Mouse (Mus musculus): ENCODE measurements around the gene Dip2b. TPM values are rescaled to one million over a fixed set of nuclear protein-coding genes. Genes with fewer than 3 reads are reported as not detected.

Gene Dip2b
- polyA plus RNA-seq, 1 experiment from 2014 or later: 16.4 TPM

- Histone ChIP-seq H3K27ac (no peak overlapping the region), H3K4me3 (no peak overlapping the region), H3K36me3 (no peaks in the 10 kb centered on the region), H3K9me3 (replicated peaks) (no peaks in the 10 kb centered on the region), H3K4me1 (peaks cover 13% of the 10 kb centered on the region), H3K27me3 (ENCODE audit: low read depth, poor library complexity, severe bottlenecking) (no peaks in the 10 kb centered on the region)
- no peak for DNase-seq (ENCODE audit: low spot score)
Measured at GRCm38 (mm10) chr15:100101206-100101605, 62.7 kb downstream of the Dip2b start.

- Histone ChIP-seq H3K4me1 (peaks cover 13% of the 10 kb centered on the region), H3K4me3 (no peak overlapping the region), H3K27ac (no peak overlapping the region), H3K9me3 (replicated peaks) (no peaks in the 10 kb centered on the region), H3K27me3 (ENCODE audit: low read depth, poor library complexity, severe bottlenecking) (no peaks in the 10 kb centered on the region), H3K36me3 (no peaks in the 10 kb centered on the region)
- WGBS: 94% methylated on average over 2 of the region's 2 CpGs
- no peak for DNase-seq (ENCODE audit: low spot score)
Measured at GRCm38 (mm10) chr15:100104126-100104525, 65.7 kb downstream of the Dip2b start.

- H3K36me3 ChIP-seq: no peaks in the 10 kb centered on the region
- peaks cover 16% of the 10 kb centered on the region for H3K4me1 ChIP-seq
- no peak overlapping the region for H3K27ac ChIP-seq
- no peaks in the 10 kb centered on the region for H3K9me3 ChIP-seq (replicated peaks)
- no peaks in the 10 kb centered on the region for H3K27me3 ChIP-seq (ENCODE audit: low read depth, poor library complexity, severe bottlenecking)
- DNase-seq (ENCODE audit: low spot score): no peak
- no peak overlapping the region for H3K4me3 ChIP-seq
- WGBS: 95% methylated on average over 18 of the region's 18 CpGs
Measured at GRCm38 (mm10) chr15:100108071-100108782, 69.8 kb downstream of the Dip2b start.

- Histone ChIP-seq H3K36me3 (no peaks in the 10 kb centered on the region), H3K27ac (no peak overlapping the region), H3K4me1 (peaks cover 16% of the 10 kb centered on the region), H3K9me3 (replicated peaks) (no peaks in the 10 kb centered on the region), H3K27me3 (ENCODE audit: low read depth, poor library complexity, severe bottlenecking) (no peaks in the 10 kb centered on the region), H3K4me3 (no peak overlapping the region)
- DNase-seq (ENCODE audit: low spot score): no peak
- WGBS: 83% methylated on average over 3 of the region's 3 CpGs
Measured at GRCm38 (mm10) chr15:100109916-100110315, 71.5 kb downstream of the Dip2b start.

- H3K27me3 ChIP-seq (ENCODE audit: low read depth, poor library complexity, severe bottlenecking): no peaks in the 10 kb centered on the region
- H3K27ac ChIP-seq: no peak overlapping the region; the same call in 1 of the 2 replicates
Measured at GRCm38 (mm10) chr15:100111891-100112290, 73.4 kb downstream of the Dip2b start.

GRCm38 (mm10) chr15:100112309-100112966 is 74.0 kb downstream of the Dip2b start:
- 89% methylated on average over 9 of the region's 9 CpGs for WGBS
- no peaks in the 10 kb centered on the region for H3K27me3 ChIP-seq (ENCODE audit: low read depth, poor library complexity, severe bottlenecking)
- no peak overlapping the region for H3K4me3 ChIP-seq
- H3K4me1 ChIP-seq: peaks cover 16% of the 10 kb centered on the region
- H3K36me3 ChIP-seq: peaks cover 14% of the 10 kb centered on the region
- no peaks in the 10 kb centered on the region for H3K9me3 ChIP-seq (replicated peaks)
- DNase-seq (ENCODE audit: low spot score): no peak
- no peak overlapping the region; the same call in 1 of the 2 replicates for H3K27ac ChIP-seq

More at GRCm38 (mm10) chr15:100111891-100112290, 73.4 kb downstream of the Dip2b start:
- DNase-seq (ENCODE audit: low spot score): no peak
- 81% methylated on average over 9 of the region's 9 CpGs for WGBS
- Histone ChIP-seq H3K9me3 (replicated peaks) (no peaks in the 10 kb centered on the region), H3K36me3 (peaks cover 10% of the 10 kb centered on the region), H3K4me1 (peaks cover 16% of the 10 kb centered on the region), H3K4me3 (no peak overlapping the region)

GRCm38 (mm10) chr15:100113343-100114275 is 75.1 kb downstream of the Dip2b start:
- Histone ChIP-seq H3K9me3 (replicated peaks) (no peaks in the 10 kb centered on the region), H3K27ac (no peak overlapping the region), H3K27me3 (ENCODE audit: low read depth, poor library complexity, severe bottlenecking) (no peaks in the 10 kb centered on the region), H3K36me3 (peaks cover 25% of the 10 kb centered on the region), H3K4me3 (no peak overlapping the region), H3K4me1 (peaks cover 16% of the 10 kb centered on the region)
- DNase-seq (ENCODE audit: low spot score): no peak
- WGBS: 75% methylated on average over 10 of the region's 10 CpGs

- no peak overlapping the region for H3K27ac ChIP-seq
- peaks cover 16% of the 10 kb centered on the region for H3K4me1 ChIP-seq
- peaks cover 30% of the 10 kb centered on the region for H3K36me3 ChIP-seq
- no peaks in the 10 kb centered on the region for H3K9me3 ChIP-seq (replicated peaks)
- no peak for DNase-seq (ENCODE audit: low spot score)
- 92% methylated on average over 3 of the region's 3 CpGs for WGBS
- no peak overlapping the region for H3K4me3 ChIP-seq
- H3K27me3 ChIP-seq (ENCODE audit: low read depth, poor library complexity, severe bottlenecking): no peaks in the 10 kb centered on the region
Measured at GRCm38 (mm10) chr15:100115416-100115815, 77.0 kb downstream of the Dip2b start.

GRCm38 (mm10) chr15:100116325-100116724 is 77.9 kb downstream of the Dip2b start:
- no peak overlapping the region for H3K4me3 ChIP-seq
- 95% methylated on average over 13 of the region's 13 CpGs for WGBS
- no peak for DNase-seq (ENCODE audit: low spot score)
- H3K27me3 ChIP-seq (ENCODE audit: low read depth, poor library complexity, severe bottlenecking): no peaks in the 10 kb centered on the region
- no peaks in the 10 kb centered on the region for H3K9me3 ChIP-seq (replicated peaks)
- H3K27ac ChIP-seq: no peak overlapping the region
- H3K36me3 ChIP-seq: peaks cover 31% of the 10 kb centered on the region
- H3K4me1 ChIP-seq: peaks cover 16% of the 10 kb centered on the region

- H3K9me3 ChIP-seq (replicated peaks): no peaks in the 10 kb centered on the region
- no peaks in the 10 kb centered on the region for H3K27me3 ChIP-seq (ENCODE audit: low read depth, poor library complexity, severe bottlenecking)
- no peak overlapping the region for H3K27ac ChIP-seq
- 86% methylated on average over 6 of the region's 6 CpGs for WGBS
- no peaks in the 10 kb centered on the region for H3K4me1 ChIP-seq
- no peak overlapping the region for H3K4me3 ChIP-seq
- DNase-seq (ENCODE audit: low spot score): no peak
- peaks cover 34% of the 10 kb centered on the region for H3K36me3 ChIP-seq
Measured at GRCm38 (mm10) chr15:100119225-100119788, 80.8 kb downstream of the Dip2b start.

GRCm38 (mm10) chr15:100121437-100121836 is 83.0 kb downstream of the Dip2b start:
- 84% methylated on average over 6 of the region's 6 CpGs for WGBS
- H3K4me1 ChIP-seq: 0 out of 2 replicates have a peak, but pooled peaks cover 2% of the 10 kb centered on the region
- DNase-seq (ENCODE audit: low spot score): no peak
- H3K27ac ChIP-seq: no peak overlapping the region
- no peaks in the 10 kb centered on the region for H3K27me3 ChIP-seq (ENCODE audit: low read depth, poor library complexity, severe bottlenecking)
- no peak overlapping the region for H3K4me3 ChIP-seq
- no peaks in the 10 kb centered on the region for H3K9me3 ChIP-seq (replicated peaks)
- peaks cover 27% of the 10 kb centered on the region for H3K36me3 ChIP-seq

GRCm38 (mm10) chr15:100123867-100124266 is 85.4 kb downstream of the Dip2b start:
- Histone ChIP-seq H3K27me3 (ENCODE audit: low read depth, poor library complexity, severe bottlenecking) (no peaks in the 10 kb centered on the region), H3K36me3 (peaks cover 7% of the 10 kb centered on the region), H3K9me3 (replicated peaks) (no peaks in the 10 kb centered on the region), H3K4me3 (no peak overlapping the region), H3K27ac (no peak overlapping the region), H3K4me1 (0 out of 2 replicates have a peak, but pooled peaks cover 5% of the 10 kb centered on the region)
- WGBS: 64% methylated on average over 5 of the region's 5 CpGs
- no peak for DNase-seq (ENCODE audit: low spot score)
